Mouse (Mus musculus): ENCODE results near the gene Mtr.

- TF ChIP-seq CTCF (IDR thresholded peaks at IDR 0.05; ENCODE audit: low read depth, low read length) (no peak), TAL1 (conservative IDR thresholded peaks at IDR 0.05; ENCODE audit: low read depth, low read length) (no peak), POLR2AphosphoS5 (IDR thresholded peaks at IDR 0.05; ENCODE audit: insufficient replicate concordance, low read depth, low read length) (no peak)
Observed at GRCm38 (mm10) chr13:12261505-12261904, 3.6 kb upstream of the Mtr start.
